Mouse (Mus musculus): Measurements from ENCODE around the gene Zar1.

DNA sequence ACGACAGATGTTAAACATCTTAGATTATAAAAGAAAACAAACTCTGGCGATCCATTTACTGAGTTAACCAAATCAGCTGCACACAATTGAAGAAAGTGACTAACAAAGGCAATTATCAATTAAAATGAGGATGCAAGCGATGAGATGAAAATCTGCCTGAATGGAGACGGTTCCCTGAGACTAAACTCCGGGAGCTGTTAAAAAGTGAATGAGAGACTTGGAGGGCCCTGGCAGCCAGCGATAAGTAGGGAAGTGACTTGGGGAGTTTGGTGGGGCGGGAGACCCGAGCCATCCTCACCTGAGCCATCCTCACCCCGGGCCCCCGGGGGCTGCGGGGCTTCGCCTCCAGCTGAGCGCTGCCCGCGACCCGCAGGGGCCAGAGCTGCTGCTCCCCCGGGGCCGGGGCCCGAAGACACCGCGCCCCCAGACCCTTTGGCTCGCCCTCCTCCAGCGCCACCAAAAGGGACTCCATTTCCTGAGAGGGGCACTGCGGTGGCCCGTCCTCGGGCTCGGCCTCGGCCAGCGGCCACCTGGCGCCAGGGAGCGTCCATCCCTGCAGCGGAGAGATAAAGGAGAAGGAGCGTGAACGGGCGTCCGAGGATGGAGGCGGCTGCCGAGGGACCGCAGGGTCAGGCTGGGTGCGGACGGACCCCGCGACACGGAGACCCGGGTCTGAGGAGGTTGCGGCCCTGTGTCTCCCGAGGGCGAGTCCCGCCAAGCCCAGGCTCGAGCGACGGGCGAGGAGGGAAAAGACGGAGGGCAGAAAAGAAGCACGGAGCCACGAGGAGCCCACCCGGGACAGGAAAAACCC is 22.1 kb downstream of the Zar1 start:
- no peak for TF ChIP-seq POLR2A (IDR thresholded peaks at IDR 0.05; ENCODE audit: low read depth, low read length)
- TF ChIP-seq CTCF (conservative IDR thresholded peaks at IDR 0.05; ENCODE audit: insufficient read depth, insufficient read length, low read depth, low read length) = no peak

Data from kidney, adult 2 months (tissue).